Mouse (Mus musculus) forebrain, embryonic 11.5 days (tissue): ENCODE measurements at regions not wholly inside any gene's neighbourhood (a gene's known extent, or its start where the extent isn't known, plus 50 kb on each side); places are given as distances from the start of the nearest gene placed in this dataset.

Experiments
- ATAC-seq: fragments of 200-750 bp; cut with Nextera tagmentation; replicated peaks from 2 replicates; pipeline ENCODE4 v1.8.0; 2017; ENCODE audit warnings: moderate TSS enrichment; ENCODE audit not compliant: low FRiP score
- DNase-seq: peaks from one replicate; pipeline ENCODE4 v3.0.0-alpha.2; 2017; ENCODE audit warnings: low spot score
- H3K27ac ChIP-seq: fragments of 300-500 bp; sonication (generic); 2 replicates; pipeline ENCODE4 v1.5.1; 2014; ENCODE audit warnings: low read depth, low read length
- H3K27me3 ChIP-seq: fragments of 300-500 bp; sonication (generic); 2 replicates; pipeline ENCODE4 v1.6.1; 2014; ENCODE audit warnings: mild to moderate bottlenecking, low read length, mixed read lengths; ENCODE audit not compliant: control insufficient read depth, insufficient read depth
- H3K36me3 ChIP-seq: fragments of 300-500 bp; sonication (generic); 2 replicates; pipeline ENCODE4 v1.6.1; 2014; ENCODE audit warnings: mild to moderate bottlenecking, low read length, moderate library complexity, mixed read lengths; ENCODE audit not compliant: control insufficient read depth, insufficient read depth
- H3K4me1 ChIP-seq: fragments of 300-500 bp; sonication (generic); replicated peaks from 2 replicates; pipeline ENCODE4 v1.6.1; 2014; ENCODE audit warnings: low read length, mixed read lengths; ENCODE audit not compliant: control insufficient read depth, insufficient read depth
- H3K4me2 ChIP-seq: fragments of 300-500 bp; sonication (generic); 2 replicates; pipeline ENCODE4 v1.6.1; 2014; ENCODE audit warnings: low read depth, mild to moderate bottlenecking, low read length, moderate library complexity, mixed read lengths; ENCODE audit not compliant: severe bottlenecking
- H3K4me3 ChIP-seq: fragments of 300-500 bp; sonication (generic); 2 replicates; pipeline ENCODE4 v1.5.1; 2014; ENCODE audit warnings: low read depth, low read length
- H3K9ac ChIP-seq: fragments of 300-500 bp; sonication (generic); 2 replicates; pipeline ENCODE4 v1.6.1; 2014; ENCODE audit warnings: low read length
- H3K9me3 ChIP-seq: fragments of 300-500 bp; sonication (generic); 2 replicates; pipeline ENCODE4 v1.6.1; 2016; ENCODE audit warnings: low read length, mixed read lengths; ENCODE audit not compliant: control insufficient read depth
- WGBS: fragments of 180-500 bp; shearing (Covaris S2); extraction: QIAGEN DNeasy Blood & Tissue Kit; methylation state at CpG from one replicate; pipeline ENCODE4 v1.1.7; 2014; 5-methylcytosine and 5-hydroxymethylcytosine counted together

GRCm38 (mm10) chr1:90501373-90501772, 101.4 kb upstream of the Cops8 start:
- H3K27me3 ChIP-seq, result no peaks in the 10 kb centered on the region
- H3K27ac ChIP-seq, result no peak overlapping the region
- no peaks in the 10 kb centered on the region for H3K9me3 ChIP-seq
- no peak overlapping the region for H3K9ac ChIP-seq
- no peak for DNase-seq
- peaks cover 8% of the 10 kb centered on the region for H3K4me1 ChIP-seq
- H3K4me2 ChIP-seq, result no peak overlapping the region
- H3K36me3 ChIP-seq, result no peaks in the 10 kb centered on the region
- ATAC-seq, result no peak
- no peak overlapping the region for H3K4me3 ChIP-seq

- WGBS, result 94% methylated on average over 3 of the region's 3 CpGs
- H3K4me2 ChIP-seq, result no peak overlapping the region
- H3K4me1 ChIP-seq, result peaks cover 8% of the 10 kb centered on the region
- H3K36me3 ChIP-seq, result no peaks in the 10 kb centered on the region
- no peaks in the 10 kb centered on the region for H3K9me3 ChIP-seq
- H3K9ac ChIP-seq, result no peak overlapping the region
- no peak for DNase-seq
- H3K27me3 ChIP-seq, result no peaks in the 10 kb centered on the region
- ATAC-seq, result no peak
- no peak overlapping the region for H3K27ac ChIP-seq
- no peak overlapping the region for H3K4me3 ChIP-seq
These were observed 100.4 kb upstream of the Cops8 start for GRCm38 (mm10) chr1:90502371-90502770.

GRCm38 (mm10) chr1:90502771-90503540, 99.8 kb upstream of the Cops8 start:
- DNase-seq (no peak), ATAC-seq (no peak)
- Histone ChIP-seq H3K36me3 (no peaks in the 10 kb centered on the region), H3K9ac (no peak overlapping the region), H3K4me3 (no peak overlapping the region), H3K4me2 (no peak overlapping the region), H3K4me1 (peaks cover 8% of the 10 kb centered on the region), H3K27ac (no peak overlapping the region), H3K9me3 (no peaks in the 10 kb centered on the region), H3K27me3 (no peaks in the 10 kb centered on the region)
- 86% methylated on average over 8 of the region's 8 CpGs for WGBS

GRCm38 (mm10) chr1:90504583-90505080, 98.1 kb upstream of the Cops8 start:
- H3K9ac ChIP-seq, result no peak overlapping the region; the same call in 1 of the 2 replicates
- no peaks in the 10 kb centered on the region for H3K9me3 ChIP-seq
- no peak for DNase-seq
- no peak overlapping the region for H3K27ac ChIP-seq
- WGBS, result 26% methylated on average over 8 of the region's 8 CpGs
- H3K4me3 ChIP-seq, result no peak overlapping the region
- no peaks in the 10 kb centered on the region for H3K27me3 ChIP-seq
- H3K4me2 ChIP-seq, result no peak overlapping the region
- no peak for ATAC-seq
- peaks cover 8% of the 10 kb centered on the region for H3K4me1 ChIP-seq
- no peaks in the 10 kb centered on the region for H3K36me3 ChIP-seq

- Histone ChIP-seq H3K27ac (no peak overlapping the region), H3K4me2 (no peak overlapping the region)
- WGBS, result 88% methylated on average over 3 of the region's 3 CpGs
These were observed 97.2 kb upstream of the Cops8 start for GRCm38 (mm10) chr1:90505599-90505998.

GRCm38 (mm10) chr1:90506582-90506981, 96.2 kb upstream of the Cops8 start:
- no peak overlapping the region for H3K27ac ChIP-seq
- peaks cover 8% of the 10 kb centered on the region for H3K4me1 ChIP-seq
- H3K4me3 ChIP-seq, result no peak overlapping the region
- ATAC-seq (no peak), DNase-seq (no peak)
- H3K9ac ChIP-seq, result no peak overlapping the region
- H3K4me2 ChIP-seq, result no peak overlapping the region
- H3K36me3 ChIP-seq, result no peaks in the 10 kb centered on the region
- H3K9me3 ChIP-seq, result no peaks in the 10 kb centered on the region
- H3K27me3 ChIP-seq, result no peaks in the 10 kb centered on the region
- WGBS, result 87% methylated on average over 9 of the region's 9 CpGs

More at GRCm38 (mm10) chr1:90505599-90505998, 97.2 kb upstream of the Cops8 start:
- Histone ChIP-seq H3K4me3 (no peak overlapping the region), H3K9ac (no peak overlapping the region), H3K27me3 (no peaks in the 10 kb centered on the region), H3K36me3 (no peaks in the 10 kb centered on the region), H3K4me1 (peaks cover 8% of the 10 kb centered on the region), H3K9me3 (no peaks in the 10 kb centered on the region)
- DNase-seq (no peak), ATAC-seq (no peak)

- no peak for DNase-seq
- WGBS, result 92% methylated on average over 7 of the region's 7 CpGs
These were observed 93.4 kb upstream of the Cops8 start for GRCm38 (mm10) chr1:90509371-90509770.

GRCm38 (mm10) chr1:90513442-90514070, 89.2 kb upstream of the Cops8 start:
- Histone ChIP-seq H3K4me3 (no peak overlapping the region), H3K9me3 (no peaks in the 10 kb centered on the region), H3K9ac (no peak overlapping the region), H3K27me3 (no peaks in the 10 kb centered on the region), H3K36me3 (no peaks in the 10 kb centered on the region), H3K4me1 (0 out of 2 replicates have a peak, but pooled peaks cover 2% of the 10 kb centered on the region), H3K27ac (no peak overlapping the region), H3K4me2 (no peak overlapping the region)
- 78% methylated on average over 4 of the region's 4 CpGs for WGBS
- no peak for DNase-seq
- ATAC-seq, result no peak

More at GRCm38 (mm10) chr1:90509371-90509770, 93.4 kb upstream of the Cops8 start:
- H3K27ac ChIP-seq, result no peak overlapping the region
- H3K9me3 ChIP-seq, result no peaks in the 10 kb centered on the region
- no peaks in the 10 kb centered on the region for H3K36me3 ChIP-seq
- H3K9ac ChIP-seq, result no peak overlapping the region
- ATAC-seq, result no peak
- H3K4me1 ChIP-seq, result peaks cover 10% of the 10 kb centered on the region
- no peaks in the 10 kb centered on the region for H3K27me3 ChIP-seq
- H3K4me3 ChIP-seq, result no peak overlapping the region
- H3K4me2 ChIP-seq, result no peak overlapping the region
